ENCODE assay signal across 16 mouse cellular contexts in genomic region chr6:118012317-118012700, GRCm38 (mm10). TPM values are rescaled to one million over a fixed set of nuclear protein-coding genes. Genes with fewer than 3 reads are reported as not detected.
A peak's percentile ranks its signal among the peaks of the same experiment; 100 is the strongest.
DNase-seq lines count a peak whose midpoint lies in the region; ATAC-seq and TF ChIP-seq lines count a peak whose summit lies in the region.
"Had no signal": no experiment of that assay in that cellular context is flagged by ENCODE, and none has a peak within 500 bp of the region (broad histone marks: within the 10 kb centered on the region; RNA-seq: fewer than 3 reads in every experiment).

No protein-coding gene starts in this region.

- no peak for TF ChIP-seq CTCF in layer of hippocampus, adult 2 months (conservative IDR thresholded peaks at IDR 0.05)
- no peak for TF ChIP-seq CTCF in cortical plate, adult 2 months (IDR thresholded peaks at IDR 0.05; ENCODE audit: extremely low read depth, insufficient read depth, low read length)
- TF ChIP-seq CTCF in stomach, postnatal 0 days (IDR thresholded peaks at IDR 0.05; ENCODE audit: low read depth), result no peak

- no peaks in the 10 kb centered on the region for H3K9me3 ChIP-seq in forebrain, embryonic 15.5 days
- no peaks in the 10 kb centered on the region for H3K9me3 ChIP-seq in forebrain, embryonic 14.5 days (replicated peaks; ENCODE audit: control insufficient read depth, low read length)
- H3K9me3 ChIP-seq in stomach, postnatal 0 days (ENCODE audit: control insufficient read depth, low read length), result no peaks in the 10 kb centered on the region
- H3K9me3 ChIP-seq: heart, embryonic 10.5 days; liver, embryonic 12.5 days had no signal

- no peak for ATAC-seq in forebrain, embryonic 15.5 days (replicated peaks)
- ATAC-seq in forebrain, embryonic 14.5 days, result no peak
- no peak for ATAC-seq in stomach, postnatal 0 days (ENCODE audit: low FRiP score, low TSS enrichment)
- ATAC-seq in megakaryocyte progenitor cell, adult 5-6 weeks (replicated peaks; ENCODE audit: poor library complexity), result no peak
- ATAC-seq: liver, embryonic 12.5 days had no signal

- no peak for TF ChIP-seq EP300 in stomach, postnatal 0 days (optimal IDR thresholded peaks at IDR 0.05)

- H3K9ac ChIP-seq in forebrain, embryonic 15.5 days (replicated peaks), result no peak overlapping the region
- no peak overlapping the region for H3K9ac ChIP-seq in forebrain, embryonic 14.5 days (ENCODE audit: low read length)
- no peak overlapping the region for H3K9ac ChIP-seq in stomach, postnatal 0 days (ENCODE audit: low read length)
- H3K9ac ChIP-seq: liver, embryonic 12.5 days had no signal

- WGBS in forebrain, embryonic 15.5 days, result 75% methylated on average over 3 of the region's 3 CpGs
- WGBS in forebrain, embryonic 14.5 days, result 54% methylated on average over 3 of the region's 3 CpGs
- 54% methylated on average over 2 of the region's 3 CpGs for WGBS in stomach, postnatal 0 days

- no peak for TF ChIP-seq POLR2A in cortical plate, adult 2 months (IDR thresholded peaks at IDR 0.05; ENCODE audit: extremely low read depth, insufficient read depth, low read length)

- H3K4me2 ChIP-seq in forebrain, embryonic 15.5 days (replicated peaks), result peak overlapping the region; percentile 71
- no peak overlapping the region for H3K4me2 ChIP-seq in forebrain, embryonic 14.5 days (ENCODE audit: low read length)
- H3K4me2 ChIP-seq in stomach, postnatal 0 days (replicated peaks; ENCODE audit: low read depth), result no peak overlapping the region

- H3K4me1 ChIP-seq in forebrain, embryonic 15.5 days, result peaks cover 28% of the 10 kb centered on the region
- peaks cover 7% of the 10 kb centered on the region for H3K4me1 ChIP-seq in forebrain, embryonic 14.5 days (ENCODE audit: control insufficient read depth, insufficient read depth, low read length)
- H3K4me1 ChIP-seq in cortical plate, adult 2 months (ENCODE audit: control insufficient read depth, insufficient read depth, low read length), result peaks cover 21% of the 10 kb centered on the region
- H3K4me1 ChIP-seq in stomach, postnatal 0 days (replicated peaks; ENCODE audit: control insufficient read depth, insufficient read depth), result no peaks in the 10 kb centered on the region
- H3K4me1 ChIP-seq: embryonic facial prominence, embryonic 12.5 days; liver, embryonic 12.5 days had no signal

- H3K4me3 ChIP-seq in forebrain, embryonic 15.5 days, result peak overlapping the region; percentile 50; the same call in 1 of the 2 replicates
- no peak overlapping the region for H3K4me3 ChIP-seq in forebrain, embryonic 14.5 days (ENCODE audit: low read depth, low read length)
- H3K4me3 ChIP-seq in layer of hippocampus, adult 2 months, result peak overlapping the region; percentile 72
- peak overlapping the region; percentile 97 for H3K4me3 ChIP-seq in cortical plate, adult 2 months (ENCODE audit: insufficient read depth, low read length)
- no peak overlapping the region for H3K4me3 ChIP-seq in stomach, postnatal 0 days (ENCODE audit: low read depth, low read length)

- H3K27ac ChIP-seq in forebrain, embryonic 15.5 days (replicated peaks), result no peak overlapping the region
- H3K27ac ChIP-seq in forebrain, embryonic 14.5 days (ENCODE audit: low read depth, low read length), result no peak overlapping the region
- peak overlapping the region; percentile 98 for H3K27ac ChIP-seq in layer of hippocampus, adult 2 months
- peak overlapping the region; percentile 88 for H3K27ac ChIP-seq in cortical plate, adult 2 months (ENCODE audit: insufficient read depth, low read length)
- H3K27ac ChIP-seq in stomach, postnatal 0 days (replicated peaks), result no peak overlapping the region
- H3K27ac ChIP-seq: embryonic facial prominence, embryonic 12.5 days; heart, embryonic 10.5 days; liver, embryonic 12.5 days had no signal

- H3K36me3 ChIP-seq in forebrain, embryonic 15.5 days, result no peaks in the 10 kb centered on the region
- no peaks in the 10 kb centered on the region for H3K36me3 ChIP-seq in forebrain, embryonic 14.5 days (ENCODE audit: control insufficient read depth, insufficient read depth, low read length)
- no peaks in the 10 kb centered on the region for H3K36me3 ChIP-seq in stomach, postnatal 0 days (ENCODE audit: control insufficient read depth, insufficient read depth, low read length)
- H3K36me3 ChIP-seq: embryonic facial prominence, embryonic 12.5 days; heart, embryonic 10.5 days; liver, embryonic 12.5 days had no signal

- peaks cover 14% of the 10 kb centered on the region; the same call in 1 of the 2 replicates for H3K27me3 ChIP-seq in forebrain, embryonic 15.5 days
- peaks cover 28% of the 10 kb centered on the region for H3K27me3 ChIP-seq in forebrain, embryonic 14.5 days (replicated peaks; ENCODE audit: control insufficient read depth, insufficient read depth, low read length)
- peaks cover 6% of the 10 kb centered on the region; the same call in 1 of the 2 replicates for H3K27me3 ChIP-seq in stomach, postnatal 0 days (ENCODE audit: control insufficient read depth, insufficient read depth, low read length)

- DNase-seq in forebrain, embryonic 14.5 days (ENCODE audit: low spot score), result no peak
- DNase-seq in layer of hippocampus, adult 2 months (ENCODE audit: low spot score in 2 of 2), result peak in 1 of 2 experiments; percentile 20
- no peak for DNase-seq in layer of hippocampus, adult 11-12 months (ENCODE audit: low spot score)
- peak; percentile 57 for DNase-seq in cerebellum, adult 8-10 months
- no peak for DNase-seq in stomach, postnatal 0 days (ENCODE audit: low spot score)
- DNase-seq: heart, postnatal 10 days; kidney, adult 9 months; retina, postnatal 1 day had no signal

RNA-seq across cellular contexts. Expression of gene Rasgef1a, which starts 1.1 kb away (rescaled TPM):
- polyA plus RNA-seq in forebrain, embryonic 15.5 days (2015; fragmentation: Nextera tagmentation; extraction: Ambion mirVana), result 3.7 and 4.1 TPM in 2 replicates
- polyA plus RNA-seq in forebrain, embryonic 14.5 days (2014; fragmentation: Nextera tagmentation; extraction: Ambion mirVana), result 1.4 and 1.5 TPM in 2 replicates
- total RNA-seq in layer of hippocampus, adult 2 months (2021), result 100 to 1,000 TPM; 216 to 231 TPM
- polyA plus RNA-seq in cortical plate, adult 2 months (2012; rRNA removed), result 160 and 164 TPM in 2 replicates
- 0.13 and 0.19 TPM in 2 replicates for polyA plus RNA-seq in stomach, postnatal 0 days (2015; fragmentation: Nextera tagmentation; extraction: Ambion mirVana)
- total RNA-seq in megakaryocyte progenitor cell, adult 5-6 weeks (2015), result 0.07 TPM in 1 of 2 replicates, not detected in the other
- total RNA-seq in megakaryocyte progenitor cell, adult 5-6 weeks (2017), result 0.17 TPM in 1 of 2 replicates, not detected in the other
- total RNA-seq: common myeloid progenitor, adult 5-6 weeks had no signal
- polyA plus RNA-seq: limb, embryonic 11.5 days; liver, embryonic 12.5 days had no signal

Comparison
In these comparisons a context has a peak if more than half of its experiments do, and no peak if none do; other contexts are left out.
1. H3K4me3 ChIP-seq: peak in forebrain, embryonic 15.5 days (single experiment), layer of hippocampus, adult 2 months (single experiment) and cortical plate, adult 2 months (single experiment); none in forebrain, embryonic 14.5 days (single experiment) and stomach, postnatal 0 days (single experiment).
2. H3K27ac ChIP-seq: peak in layer of hippocampus, adult 2 months (single experiment) and cortical plate, adult 2 months (single experiment); none in forebrain, embryonic 15.5 days (single experiment), forebrain, embryonic 14.5 days (single experiment) and stomach, postnatal 0 days (single experiment).
3. RNA of gene Rasgef1a, which starts 1.1 kb away (polyA plus RNA-seq): 160 to 164 TPM in cortical plate, adult 2 months; 3.7 to 4.1 TPM in forebrain, embryonic 15.5 days, 1.4 to 1.5 TPM in forebrain, embryonic 14.5 days and 0.13 to 0.19 TPM in stomach, postnatal 0 days; every median in the first group is over 10 times any median in the second.